Mouse (Mus musculus) forelimb bud, embryonic 11.5 days (tissue): ENCODE results near the gene Fig4.

Experiments
- DNase-seq: peaks from one replicate; pipeline ENCODE4 v3.0.0-alpha.2; 2012; ENCODE audit warnings: low read depth, low spot score

Fig4 gene

GRCm38 (mm10) chr10:41302689-41303431 is at the start of gene Fig4:
TSS of gene Fig4 (minus strand) at chr10:41303260.
- peak; percentile 88 for DNase-seq

GRCm38 (mm10) chr10:41341346-41341745 is 38.3 kb upstream of the Fig4 start:
- DNase-seq: no peak

DNA sequence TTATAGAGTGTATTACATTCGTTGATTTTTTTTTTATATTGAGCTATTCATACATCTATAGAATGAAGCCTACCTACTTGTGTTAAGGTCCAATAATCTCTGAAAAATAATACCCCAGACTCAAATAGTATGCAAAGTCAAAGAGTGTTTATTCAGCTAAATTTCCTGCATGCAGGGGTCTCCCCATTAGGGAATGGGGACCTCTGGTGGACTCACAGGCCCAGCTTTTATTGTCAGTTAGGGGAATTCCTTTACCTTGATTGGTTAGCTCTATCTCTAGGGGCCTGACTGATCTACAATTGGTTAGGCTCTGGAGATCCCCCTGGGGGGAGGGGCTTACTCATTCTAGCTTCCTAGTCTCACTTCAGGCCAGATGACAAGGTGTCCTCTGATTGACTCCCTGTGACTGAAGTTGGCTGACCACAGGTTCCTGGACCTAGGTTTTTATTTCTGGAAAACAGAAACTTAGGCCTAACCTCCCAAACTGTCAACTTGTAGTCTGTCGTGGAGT is 29.5 kb upstream of the Fig4 start:
- DNase-seq: no peak

DNA sequence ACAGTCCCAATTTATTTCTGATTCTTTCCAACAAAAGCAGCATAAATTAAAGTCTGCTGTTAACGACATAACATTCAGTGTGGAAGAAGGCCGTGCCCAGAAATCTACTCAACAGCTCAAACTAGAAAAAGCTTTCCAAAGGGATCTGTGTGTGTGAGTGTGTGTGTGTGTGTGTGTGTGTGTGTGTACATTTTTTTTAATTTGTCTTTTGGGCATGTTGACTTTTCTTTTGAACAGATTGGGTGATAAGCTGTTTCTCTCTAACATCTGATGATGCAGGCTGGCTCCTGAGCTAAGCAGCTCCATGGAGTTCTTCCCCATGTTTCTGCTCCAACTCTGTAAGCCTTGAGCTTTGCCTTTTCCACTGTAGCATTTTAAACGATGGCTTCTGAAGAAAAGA is 12.8 kb upstream of the Fig4 start:
- no peak for DNase-seq

- DNase-seq: no peak
These were observed 5.1 kb upstream of the Fig4 start for GRCm38 (mm10) chr10:41308205-41308604.

DNA sequence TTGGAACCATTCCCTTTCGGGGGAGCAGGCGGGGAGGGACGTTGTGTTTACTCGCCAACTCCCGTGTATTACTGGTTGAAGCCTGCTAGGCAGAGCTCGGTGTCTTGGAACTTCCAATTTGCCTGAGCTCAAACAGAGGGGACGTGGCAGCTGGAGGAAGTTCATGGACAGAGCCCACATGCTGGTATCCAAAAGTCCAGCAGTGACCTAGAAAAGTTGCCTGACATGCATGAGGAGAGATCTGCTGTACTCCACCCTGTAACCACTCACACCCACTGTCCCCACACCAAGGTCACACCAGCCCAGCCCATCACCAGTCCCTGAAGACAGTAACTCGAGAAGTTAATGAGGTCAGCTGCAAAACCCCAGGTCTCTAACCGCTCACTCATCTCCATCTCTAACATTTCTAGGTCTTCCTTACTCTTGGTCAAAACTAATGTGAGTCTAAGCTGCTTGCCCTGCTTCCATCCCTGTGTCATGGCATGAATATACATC is 1.9 kb upstream of the Fig4 start:
- DNase-seq: no peak

GRCm38 (mm10) chr10:41303639-41304444 is 782 bp upstream of the Fig4 start, which contains the start of gene Ak9:
TSS of gene Ak9 (plus strand) at chr10:41303980.
- DNase-seq: peak; percentile 83

DNA sequence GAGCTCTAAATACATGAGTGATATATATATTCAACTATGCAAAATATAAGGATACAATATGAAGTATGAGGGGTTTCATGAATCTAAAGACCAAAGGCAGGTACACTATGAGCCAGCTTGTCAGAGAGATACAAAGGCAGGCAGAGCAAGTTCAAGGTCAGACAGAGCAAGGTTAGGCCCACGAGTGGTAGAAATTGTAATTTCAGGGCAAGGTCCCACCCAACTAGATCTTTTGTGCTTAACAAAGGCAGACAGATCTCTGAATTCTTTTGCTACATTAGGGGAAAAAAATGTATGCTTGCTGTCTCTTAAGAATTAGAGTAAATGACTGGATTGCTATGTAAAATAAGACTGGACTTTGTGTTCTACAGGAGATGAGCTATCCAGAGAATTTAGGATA is 2.9 kb downstream of the Fig4 start:
- no peak for DNase-seq

DNA sequence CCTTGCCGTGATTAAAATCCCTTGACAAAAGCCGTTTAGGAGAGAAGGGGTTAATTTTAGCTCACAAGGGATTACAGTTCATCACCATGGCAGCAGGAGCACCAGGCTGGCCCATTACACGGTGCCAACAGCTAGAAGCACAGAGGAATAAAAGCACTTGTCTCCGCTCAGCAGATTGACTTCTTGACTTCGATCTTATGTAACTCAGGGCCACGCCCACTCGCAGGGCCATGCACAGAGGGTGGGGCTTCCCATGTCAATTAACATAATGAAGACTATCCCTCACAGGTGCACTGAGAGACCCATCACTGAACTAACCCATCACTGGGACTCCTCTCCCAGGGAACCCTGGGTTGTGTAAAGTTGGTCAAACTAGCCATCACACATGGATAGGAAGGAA is 7.9 kb downstream of the Fig4 start:
- DNase-seq: no peak

GRCm38 (mm10) chr10:41294734-41295133 is 8.3 kb downstream of the Fig4 start:
- no peak for DNase-seq

- DNase-seq: peak; percentile 89
These were observed 10.0 kb downstream of the Fig4 start for GRCm38 (mm10) chr10:41293019-41293418.

GRCm38 (mm10) chr10:41291021-41291420 is 12.0 kb downstream of the Fig4 start:
- no peak for DNase-seq

GRCm38 (mm10) chr10:41288771-41289415 is 14.2 kb downstream of the Fig4 start:
- peak; percentile 92 for DNase-seq

DNA sequence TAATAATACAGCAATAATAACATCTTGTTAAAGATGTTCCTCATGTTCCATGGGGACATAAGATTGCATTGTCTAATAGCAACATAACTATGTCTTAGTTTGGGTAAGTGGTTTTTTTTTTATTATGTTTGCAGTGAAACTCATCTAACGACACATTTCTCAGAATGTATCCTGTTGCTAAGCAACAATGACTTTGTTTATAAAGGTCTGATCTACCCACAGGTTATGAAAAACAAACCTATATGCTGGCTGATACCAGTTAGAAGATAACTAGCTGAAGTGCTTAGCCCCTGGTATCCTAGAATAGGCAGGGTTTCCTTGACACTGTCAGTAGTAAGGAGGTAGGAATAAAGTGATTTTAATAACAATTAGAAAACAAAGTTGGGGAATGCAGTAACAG is 15.0 kb downstream of the Fig4 start:
- no peak for DNase-seq

DNA sequence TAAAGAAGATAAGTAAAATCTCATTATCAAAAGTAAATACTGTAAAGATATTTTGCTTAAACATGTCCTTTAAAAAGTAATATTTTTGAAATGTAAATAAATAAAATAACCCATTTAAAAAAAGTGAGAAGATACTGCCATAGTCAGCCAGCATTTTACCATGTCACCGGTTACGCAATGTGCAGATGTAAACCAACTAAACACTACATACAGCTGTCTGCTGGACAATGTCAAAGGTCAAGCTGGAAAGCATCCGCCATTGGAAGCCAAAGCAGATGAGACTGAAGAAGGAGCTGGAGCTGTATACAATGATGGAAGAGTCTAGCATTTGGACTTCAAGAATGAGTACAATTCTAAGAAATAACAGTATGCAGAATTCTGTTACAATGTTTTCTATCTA is 15.4 kb downstream of the Fig4 start:
- no peak for DNase-seq

GRCm38 (mm10) chr10:41282086-41282485 is 21.0 kb downstream of the Fig4 start:
- no peak for DNase-seq

GRCm38 (mm10) chr10:41280796-41281195 is 22.3 kb downstream of the Fig4 start:
- no peak for DNase-seq

- DNase-seq: no peak
These were observed 22.9 kb downstream of the Fig4 start for GRCm38 (mm10) chr10:41280177-41280576.

DNA sequence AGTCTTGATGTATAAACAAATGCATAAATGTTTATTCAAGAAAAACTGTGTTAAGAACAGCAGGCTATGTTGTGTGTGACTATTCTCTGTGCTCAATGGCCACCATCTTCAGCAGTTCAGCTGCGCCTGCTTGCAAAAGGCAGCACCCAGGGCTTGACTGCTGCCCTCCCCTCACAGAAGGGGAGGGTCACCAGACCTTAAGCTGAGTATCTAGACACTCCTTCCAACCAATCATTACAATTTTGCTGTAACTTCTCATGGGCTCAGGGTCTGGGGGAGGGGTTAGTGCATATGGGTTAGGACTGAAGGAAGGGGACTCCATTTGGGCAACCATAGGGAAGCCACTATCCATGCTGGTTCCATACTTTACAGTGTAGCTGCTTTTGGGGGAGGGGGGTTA is 24.3 kb downstream of the Fig4 start:
- no peak for DNase-seq

GRCm38 (mm10) chr10:41274871-41275270 is 28.2 kb downstream of the Fig4 start:
- DNase-seq: no peak

- no peak for DNase-seq
These were observed 31.2 kb downstream of the Fig4 start for GRCm38 (mm10) chr10:41271860-41272259.

GRCm38 (mm10) chr10:41261889-41262288 is 41.2 kb downstream of the Fig4 start:
- no peak for DNase-seq
